Mouse (Mus musculus): Measurements from ENCODE around the gene Ovol2.
"Not testable (repeated sequence)": the region's sequence is repeated elsewhere in the genome, so short reads cannot be mapped to it uniquely, and the experiment has no call there.

Gene Ovol2

GRCm38 (mm10) chr2:144331401-144332302, at the start of gene Ovol2:
Gene Ovol2, minus strand, starts transcription at chr2:144332146.
- DNase-seq (ENCODE audit: low spot score): peak; percentile 55

- DNase-seq (ENCODE audit: low spot score): no peak
Observed at GRCm38 (mm10) chr2:144381741-144382140, 49.8 kb upstream of the Ovol2 start.

GRCm38 (mm10) chr2:144381293-144381692, 49.3 kb upstream of the Ovol2 start:
- no peak for DNase-seq (ENCODE audit: low spot score)

- no peak for DNase-seq (ENCODE audit: low spot score)
Observed at GRCm38 (mm10) chr2:144375063-144375703, 43.2 kb upstream of the Ovol2 start.

- DNase-seq (ENCODE audit: low spot score): no peak
Observed at GRCm38 (mm10) chr2:144373063-144373462, 41.1 kb upstream of the Ovol2 start.

GRCm38 (mm10) chr2:144371566-144371965, 39.6 kb upstream of the Ovol2 start:
- no peak for DNase-seq (ENCODE audit: low spot score)

- peak; percentile 36 for DNase-seq (ENCODE audit: low spot score)
Observed at GRCm38 (mm10) chr2:144369511-144369910, 37.6 kb upstream of the Ovol2 start.

GRCm38 (mm10) chr2:144369020-144369421, 37.1 kb upstream of the Ovol2 start:
- peak; percentile 80 for DNase-seq (ENCODE audit: low spot score)

GRCm38 (mm10) chr2:144368400-144369019, 36.6 kb upstream of the Ovol2 start, which contains the start of the genes Kat14 and Pet117:
Gene Kat14, plus strand, starts transcription at chr2:144368983.
Gene Pet117, plus strand, starts transcription at chr2:144368996.
- peak; percentile 98 for DNase-seq (ENCODE audit: low spot score)

GRCm38 (mm10) chr2:144352843-144353242, 20.9 kb upstream of the Ovol2 start:
- DNase-seq (ENCODE audit: low spot score): no peak

GRCm38 (mm10) chr2:144348525-144348924, 16.6 kb upstream of the Ovol2 start:
- DNase-seq (ENCODE audit: low spot score): no peak

- DNase-seq (ENCODE audit: low spot score): no peak
Observed at GRCm38 (mm10) chr2:144343158-144343557, 11.2 kb upstream of the Ovol2 start.

- not testable (repeated sequence) for DNase-seq (ENCODE audit: low spot score)
Observed at GRCm38 (mm10) chr2:144338149-144338548, 6.2 kb upstream of the Ovol2 start.

- no peak for DNase-seq (ENCODE audit: low spot score)
Observed at GRCm38 (mm10) chr2:144337701-144338100, 5.8 kb upstream of the Ovol2 start.

- DNase-seq (ENCODE audit: low spot score): no peak
Observed at GRCm38 (mm10) chr2:144337230-144337629, 5.3 kb upstream of the Ovol2 start.

GRCm38 (mm10) chr2:144333138-144333842, 1.3 kb upstream of the Ovol2 start:
- DNase-seq (ENCODE audit: low spot score): peak; percentile 52

- peak; percentile 10 for DNase-seq (ENCODE audit: low spot score)
Observed at GRCm38 (mm10) chr2:144332486-144332885, 540 bp upstream of the Ovol2 start.

- peak; percentile 37 for DNase-seq (ENCODE audit: low spot score)
Observed at GRCm38 (mm10) chr2:144330960-144331371, 980 bp downstream of the Ovol2 start.

- DNase-seq (ENCODE audit: low spot score): peak; percentile 36
Observed at GRCm38 (mm10) chr2:144330352-144330959, 1.5 kb downstream of the Ovol2 start.

GRCm38 (mm10) chr2:144329937-144330336, 2.0 kb downstream of the Ovol2 start:
- DNase-seq (ENCODE audit: low spot score): peak; percentile 13

- no peak for DNase-seq (ENCODE audit: low spot score)
Observed at GRCm38 (mm10) chr2:144329451-144329850, 2.5 kb downstream of the Ovol2 start.
